Mouse (Mus musculus): Measurements from ENCODE around the gene Foxred1.

DNA sequence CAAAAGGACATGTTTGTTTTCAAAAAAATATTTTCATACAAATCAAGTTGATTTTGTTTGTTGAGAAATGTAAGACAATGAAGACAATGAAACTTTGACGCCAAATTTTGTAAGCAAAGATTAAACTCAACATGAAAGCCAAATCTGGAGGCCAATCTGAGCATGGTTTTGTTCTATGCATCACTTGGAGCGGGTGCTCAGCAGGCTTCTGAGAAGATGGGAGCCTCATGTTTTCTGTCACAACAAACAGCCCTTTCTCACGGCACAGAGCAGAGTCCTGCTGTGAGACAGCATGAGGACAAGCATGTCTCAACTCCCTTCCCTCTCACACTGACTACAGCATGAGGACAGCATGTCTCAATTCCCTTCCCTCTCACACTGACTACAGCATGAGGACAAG lies 25.1 kb upstream of the Foxred1 start:
- TF ChIP-seq EP300 (IDR thresholded peaks at IDR 0.05; ENCODE audit: low read depth) (no peak), CTCF (IDR thresholded peaks at IDR 0.05; ENCODE audit: low read depth) (no peak)
